Mouse (Mus musculus): ENCODE data around the gene Mog. TPM values are rescaled to one million over a fixed set of nuclear protein-coding genes. Genes with fewer than 3 reads are reported as not detected.

Gene Mog
- polyA plus RNA-seq, 2 experiments = not detected

DNA sequence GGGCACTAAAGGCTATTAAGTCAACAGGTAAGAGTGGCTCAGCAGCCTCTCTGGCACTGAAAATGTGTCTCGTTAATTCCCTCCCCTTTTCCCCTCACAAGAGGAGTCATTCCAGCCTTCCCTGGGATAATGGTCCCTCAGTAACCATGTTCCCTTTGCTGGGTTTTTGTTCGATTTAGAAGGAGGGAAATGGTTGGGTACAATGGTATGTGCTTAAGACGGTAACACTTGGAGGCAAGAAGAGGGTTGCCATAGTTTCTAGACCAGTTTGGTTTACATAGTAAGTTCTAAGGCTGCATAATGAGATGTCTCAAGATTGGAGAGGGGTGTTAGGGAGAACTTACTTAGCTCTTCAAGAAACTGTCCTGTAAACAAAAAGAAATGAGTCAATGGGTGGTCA is 11.5 kb downstream of the Mog start:
- H3K36me3 ChIP-seq (ENCODE audit: control insufficient read depth, insufficient read depth, low read length) = peaks cover 39% of the 10 kb centered on the region
- 77% methylated on average over 3 of the region's 3 CpGs for WGBS

DNA sequence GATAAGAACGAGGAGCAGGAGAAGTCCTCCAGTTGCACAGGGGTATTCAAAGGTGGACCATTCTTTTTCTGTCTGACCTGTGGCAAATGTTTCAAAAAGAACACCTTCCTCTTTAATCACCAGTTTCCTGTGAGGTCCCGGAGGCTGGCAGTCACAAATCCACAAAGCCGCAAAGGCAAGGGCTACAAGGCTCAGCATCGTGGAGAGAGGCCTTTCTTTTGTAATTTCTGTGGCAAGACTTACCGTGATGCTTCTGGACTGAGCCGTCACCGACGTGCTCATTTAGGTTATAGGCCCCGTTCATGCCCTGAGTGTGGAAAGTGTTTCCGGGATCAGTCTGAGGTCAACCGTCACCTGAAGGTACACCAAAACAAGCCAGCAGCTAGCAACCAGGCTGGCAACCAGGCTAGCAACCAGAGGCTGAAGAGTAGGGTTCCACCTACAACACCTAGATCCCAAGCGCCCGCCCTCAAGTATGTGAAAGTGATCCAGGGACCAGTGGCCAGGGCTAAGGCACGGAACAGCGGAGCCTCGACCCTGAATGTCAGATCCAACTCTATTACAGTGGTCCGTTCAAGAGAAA is 13.6 kb downstream of the Mog start:
- no peak overlapping the region for H3K27ac ChIP-seq (replicated peaks; ENCODE audit: low read depth, low read length)
- no peaks in the 10 kb centered on the region for H3K9me3 ChIP-seq (ENCODE audit: control insufficient read depth, low read length)
- H3K4me1 ChIP-seq (ENCODE audit: control insufficient read depth, insufficient read depth, low read length) = no peaks in the 10 kb centered on the region
- ATAC-seq (ENCODE audit: low FRiP score, low read depth) (no peak), DNase-seq (ENCODE audit: low spot score) (no peak)
- no peak overlapping the region for H3K4me2 ChIP-seq (replicated peaks; ENCODE audit: low read depth, low read length, severe bottlenecking)
- no peak overlapping the region for H3K9ac ChIP-seq (ENCODE audit: low read depth, low read length, severe bottlenecking)
- H3K27me3 ChIP-seq (ENCODE audit: control insufficient read depth, insufficient read depth, low read length) = no peaks in the 10 kb centered on the region
- peaks cover 55% of the 10 kb centered on the region for H3K36me3 ChIP-seq (ENCODE audit: control insufficient read depth, insufficient read depth, low read length)
- 91% methylated on average over 17 of the region's 17 CpGs for WGBS
- TF ChIP-seq POLR2A (IDR thresholded peaks at IDR 0.05; ENCODE audit: borderline replicate concordance, extremely low read depth, insufficient read depth, insufficient read length) = no peak
- no peak overlapping the region for H3K4me3 ChIP-seq (replicated peaks; ENCODE audit: low read length)

More for the DNA sequence above, 11.5 kb downstream of the Mog start:
- Histone ChIP-seq H3K9ac (ENCODE audit: low read depth, low read length, severe bottlenecking) (no peak overlapping the region), H3K4me3 (replicated peaks; ENCODE audit: low read length) (no peak overlapping the region), H3K4me1 (ENCODE audit: control insufficient read depth, insufficient read depth, low read length) (no peaks in the 10 kb centered on the region), H3K27me3 (ENCODE audit: control insufficient read depth, insufficient read depth, low read length) (no peaks in the 10 kb centered on the region), H3K27ac (replicated peaks; ENCODE audit: low read depth, low read length) (no peak overlapping the region), H3K4me2 (replicated peaks; ENCODE audit: low read depth, low read length, severe bottlenecking) (no peak overlapping the region), H3K9me3 (ENCODE audit: control insufficient read depth, low read length) (no peaks in the 10 kb centered on the region)
- DNase-seq (ENCODE audit: low spot score) (no peak), ATAC-seq (ENCODE audit: low FRiP score, low read depth) (no peak)
- TF ChIP-seq POLR2A (IDR thresholded peaks at IDR 0.05; ENCODE audit: borderline replicate concordance, extremely low read depth, insufficient read depth, insufficient read length) = no peak

DNA sequence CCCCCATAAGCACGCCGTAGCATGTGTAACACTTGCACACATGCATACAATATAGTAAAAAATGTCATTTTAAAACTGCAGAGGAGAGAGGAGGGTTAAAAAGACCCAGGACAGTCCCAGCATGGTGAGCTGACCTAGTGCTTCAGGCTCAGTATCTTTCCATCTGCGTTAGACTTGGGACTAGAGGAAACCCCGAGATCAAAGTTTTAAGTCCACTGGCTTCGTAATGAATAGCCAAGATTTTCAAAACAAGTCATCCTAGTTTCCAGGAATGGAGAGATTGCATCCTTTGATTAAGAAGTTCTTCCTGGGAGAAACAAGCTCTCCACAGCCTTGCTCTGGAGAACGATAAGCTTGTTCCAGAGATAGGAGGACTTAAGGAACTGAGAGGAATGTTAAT is 15.0 kb downstream of the Mog start:
- Histone ChIP-seq H3K27me3 (ENCODE audit: control insufficient read depth, insufficient read depth, low read length) (no peaks in the 10 kb centered on the region), H3K4me3 (replicated peaks; ENCODE audit: low read length) (no peak overlapping the region), H3K9ac (ENCODE audit: low read depth, low read length, severe bottlenecking) (no peak overlapping the region), H3K36me3 (ENCODE audit: control insufficient read depth, insufficient read depth, low read length) (peaks cover 56% of the 10 kb centered on the region), H3K4me2 (replicated peaks; ENCODE audit: low read depth, low read length, severe bottlenecking) (no peak overlapping the region), H3K27ac (replicated peaks; ENCODE audit: low read depth, low read length) (no peak overlapping the region), H3K4me1 (ENCODE audit: control insufficient read depth, insufficient read depth, low read length) (peaks cover 7% of the 10 kb centered on the region), H3K9me3 (ENCODE audit: control insufficient read depth, low read length) (no peaks in the 10 kb centered on the region)
- ATAC-seq (ENCODE audit: low FRiP score, low read depth) (no peak), DNase-seq (ENCODE audit: low spot score) (no peak)
- TF ChIP-seq POLR2A (IDR thresholded peaks at IDR 0.05; ENCODE audit: borderline replicate concordance, extremely low read depth, insufficient read depth, insufficient read length) = no peak
- WGBS = 88% methylated on average over 6 of the region's 6 CpGs

DNA sequence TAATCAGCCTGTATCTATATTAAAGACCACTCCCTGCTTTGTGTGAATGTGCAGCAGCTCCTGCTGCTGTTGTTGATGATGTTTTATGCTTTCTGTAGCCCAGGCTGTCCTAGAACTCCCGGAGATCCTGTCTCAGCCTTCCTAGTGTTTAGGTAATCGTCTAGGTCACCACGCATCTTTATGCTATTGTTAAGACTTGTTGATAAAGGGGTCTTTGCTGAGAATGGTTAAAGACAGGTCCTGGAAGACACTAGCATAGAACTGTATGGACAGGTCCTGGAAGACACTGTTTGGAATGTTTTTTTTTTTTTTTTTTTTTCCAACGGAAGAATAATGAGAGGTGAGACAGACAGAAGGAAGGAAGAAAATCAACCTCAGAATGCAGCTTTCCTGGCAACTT is 19.8 kb downstream of the Mog start:
- Histone ChIP-seq H3K27ac (replicated peaks; ENCODE audit: low read depth, low read length) (0 out of 2 replicates have a peak overlapping the region, but pooled peaks have one; percentile 94), H3K36me3 (ENCODE audit: control insufficient read depth, insufficient read depth, low read length) (peaks cover 32% of the 10 kb centered on the region), H3K27me3 (ENCODE audit: control insufficient read depth, insufficient read depth, low read length) (no peaks in the 10 kb centered on the region), H3K9me3 (ENCODE audit: control insufficient read depth, low read length) (no peaks in the 10 kb centered on the region), H3K4me1 (ENCODE audit: control insufficient read depth, insufficient read depth, low read length) (peaks cover 9% of the 10 kb centered on the region), H3K4me2 (replicated peaks; ENCODE audit: low read depth, low read length, severe bottlenecking) (peak overlapping the region; percentile 72), H3K4me3 (replicated peaks; ENCODE audit: low read length) (peak overlapping the region; percentile 79), H3K9ac (ENCODE audit: low read depth, low read length, severe bottlenecking) (peak overlapping the region; percentile 96)
- 51% methylated on average over 4 of the region's 4 CpGs for WGBS
- TF ChIP-seq POLR2A (IDR thresholded peaks at IDR 0.05; ENCODE audit: borderline replicate concordance, extremely low read depth, insufficient read depth, insufficient read length) = no peak
- DNase-seq (ENCODE audit: low spot score) = no peak
- ATAC-seq (ENCODE audit: low FRiP score, low read depth) = no peak

DNA sequence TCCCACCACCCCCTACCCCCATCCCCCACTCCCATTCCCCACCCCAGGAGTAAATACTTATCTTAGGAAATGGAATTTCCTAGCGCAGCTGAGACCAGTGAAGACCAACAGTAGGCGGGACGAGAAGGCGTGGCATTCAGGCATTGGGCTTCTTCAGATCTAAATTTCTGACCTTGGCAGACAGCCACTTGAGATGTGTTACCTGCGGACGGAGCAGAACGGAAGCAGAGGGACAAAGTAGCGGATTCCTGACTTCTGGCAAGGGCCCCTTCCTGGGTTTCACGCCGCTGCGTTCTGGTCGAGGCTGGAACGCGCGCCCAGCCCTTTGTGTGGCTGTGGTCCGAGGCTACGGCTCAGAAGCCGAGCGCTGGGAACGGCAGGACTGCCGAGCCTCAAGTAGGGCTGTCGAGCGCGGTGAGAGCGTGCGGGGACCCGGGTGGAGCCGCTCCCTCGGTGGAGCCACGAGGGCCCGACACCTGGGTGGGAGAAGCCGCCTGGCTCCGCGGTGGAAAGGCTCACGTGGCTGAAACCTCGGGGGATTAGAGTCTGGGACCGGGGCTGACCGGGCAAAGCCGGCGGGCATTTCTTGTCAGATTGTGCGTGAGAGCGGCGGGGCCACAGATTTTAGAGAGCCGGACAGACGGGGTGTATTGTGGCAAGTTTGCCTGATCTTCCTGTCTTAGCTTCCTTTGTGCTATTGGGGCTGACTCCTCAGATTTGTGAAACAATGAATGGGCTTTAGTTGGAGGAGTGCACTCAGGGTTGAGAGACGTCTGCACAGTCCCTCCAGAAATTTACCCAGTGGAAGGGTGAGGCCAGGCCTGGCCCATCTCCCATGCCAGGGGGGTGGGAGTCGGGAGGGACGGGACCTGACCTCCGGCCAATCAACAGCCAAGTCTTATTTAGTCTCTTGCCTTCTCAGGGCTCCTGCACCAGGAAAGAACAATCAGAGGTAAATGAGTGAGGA is 20.6 kb downstream of the Mog start:
- peaks cover 24% of the 10 kb centered on the region for H3K36me3 ChIP-seq (ENCODE audit: control insufficient read depth, insufficient read depth, low read length)
- H3K27me3 ChIP-seq (ENCODE audit: control insufficient read depth, insufficient read depth, low read length) = no peaks in the 10 kb centered on the region
- WGBS = under 1% methylated on average over 47 of the region's 49 CpGs
- H3K9me3 ChIP-seq (ENCODE audit: control insufficient read depth, low read length) = no peaks in the 10 kb centered on the region
- ATAC-seq (ENCODE audit: low FRiP score, low read depth) (peak; percentile 90), DNase-seq (ENCODE audit: low spot score) (peak; percentile 91)
- peak overlapping the region; percentile 94 for H3K27ac ChIP-seq (replicated peaks; ENCODE audit: low read depth, low read length)
- TF ChIP-seq POLR2A (IDR thresholded peaks at IDR 0.05; ENCODE audit: borderline replicate concordance, extremely low read depth, insufficient read depth, insufficient read length) = peak; percentile 53; the same call in 1 of the 2 replicates
- H3K4me1 ChIP-seq (ENCODE audit: control insufficient read depth, insufficient read depth, low read length) = peaks cover 9% of the 10 kb centered on the region
- H3K4me2 ChIP-seq (replicated peaks; ENCODE audit: low read depth, low read length, severe bottlenecking) = peak overlapping the region; percentile 72
- peak overlapping the region; percentile 96 for H3K9ac ChIP-seq (ENCODE audit: low read depth, low read length, severe bottlenecking)
- peak overlapping the region; percentile 79 for H3K4me3 ChIP-seq (replicated peaks; ENCODE audit: low read length)
